Mouse (Mus musculus): Measurements from ENCODE around the gene Lin7a. TPM values are rescaled to one million over a fixed set of nuclear protein-coding genes. Genes with fewer than 3 reads are reported as not detected.

The Lin7a gene
- total and polyA plus RNA-seq, 3 experiments = not detected

DNA sequence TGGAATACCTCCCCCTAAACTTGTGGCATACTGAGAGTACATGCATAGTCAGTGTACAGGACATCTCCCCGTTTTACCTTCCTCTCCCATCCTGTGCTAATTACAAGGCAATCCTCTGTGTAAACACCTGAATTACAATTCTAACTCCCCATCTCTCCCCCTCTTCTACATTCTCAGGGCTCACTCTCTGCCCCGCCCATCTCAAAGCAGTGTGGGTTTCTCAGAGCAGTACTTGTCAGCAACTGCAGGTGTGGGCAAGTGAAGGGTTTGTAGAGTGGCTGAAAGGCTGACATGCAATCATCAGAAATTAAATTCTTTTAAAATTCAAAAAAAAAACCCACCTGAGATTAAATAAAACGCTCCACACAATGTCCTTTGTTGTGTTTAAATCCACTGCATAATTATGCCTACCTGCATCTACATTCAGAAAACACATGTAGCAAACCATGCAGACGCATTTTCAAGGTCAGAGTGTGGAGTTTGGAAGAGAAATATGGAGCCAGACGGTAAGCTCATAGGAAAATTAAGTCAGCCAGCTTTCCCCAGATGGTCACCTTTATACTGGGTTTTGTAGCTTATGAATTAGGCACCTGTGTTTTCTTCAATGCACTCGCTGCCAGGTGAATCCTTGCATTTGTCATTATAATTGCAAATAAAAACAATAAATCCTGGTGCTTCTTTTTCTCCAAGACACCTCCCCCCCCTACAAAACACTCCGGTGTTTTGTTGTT is 22.6 kb downstream of the Lin7a start:
- in situ Hi-C loops (cut with MboI; ENCODE audit: low pct_ligation_motif_present, low pct_unique_long_range_greater_than_20kb, low sequenced_read_pairs) (no loop called here), dilution Hi-C loops (cut with MboI; ENCODE audit: extremely low pct_ligation_motif_present, extremely low pct_unique_long_range_greater_than_20kb, low sequenced_read_pairs) (no loop called here)
- Histone ChIP-seq H3K27ac (ENCODE audit: insufficient read depth, low read depth) (no peak overlapping the region), H3K4me3 (replicated peaks in 1 of 3; ENCODE audit: low read depth in 2 of 3, low read length in 2 of 3, poor library complexity in 1 of 3) (no peak overlapping the region), H3K4me1 (ENCODE audit: control insufficient read depth in 1 of 2, insufficient read depth in 2 of 2) (no peaks in the 10 kb centered on the region), H3K4me2 (ENCODE audit: insufficient read depth, low read depth, poor library complexity, severe bottlenecking) (no peak overlapping the region), H3K9ac (ENCODE audit: insufficient read depth, low read depth) (no peak overlapping the region), H3K27me3 (replicated peaks) (no peaks in the 10 kb centered on the region), H3K9me3 (replicated peaks; ENCODE audit: low read length) (peaks cover 27% of the 10 kb centered on the region), H3K79me2 (replicated peaks; ENCODE audit: control insufficient read depth, extremely low read depth, insufficient read depth, poor library complexity, severe bottlenecking) (no peaks in the 10 kb centered on the region), H3K36me3 (replicated peaks in 1 of 2; ENCODE audit: control insufficient read depth in 1 of 2, insufficient read depth in 1 of 2, low read length in 1 of 2) (no peaks in the 10 kb centered on the region)
- DNase-seq (ENCODE audit: extremely low read depth) = no peak
- TF ChIP-seq CTCF (conservative IDR thresholded peaks at IDR 0.05 in 1 of 2, IDR thresholded peaks at IDR 0.05 in 1 of 2; ENCODE audit: low read depth in 2 of 2, low read length in 2 of 2) (no peak), USF2 (conservative IDR thresholded peaks at IDR 0.05; ENCODE audit: low read depth, low read length) (no peak), GABPA (IDR thresholded peaks at IDR 0.05; ENCODE audit: insufficient replicate concordance, low read depth, low read length) (no peak), ELF1 (IDR thresholded peaks at IDR 0.05; ENCODE audit: low read depth, low read length) (no peak), NRF1 (IDR thresholded peaks at IDR 0.05; ENCODE audit: low read depth, low read length) (no peak), NELFE (IDR thresholded peaks at IDR 0.05; ENCODE audit: low read depth, low read length) (no peak), BHLHE40 (IDR thresholded peaks at IDR 0.05; ENCODE audit: low read depth, low read length) (no peak), MEF2A (IDR thresholded peaks at IDR 0.05; ENCODE audit: borderline replicate concordance, low read depth, low read length) (no peak), MAFK (IDR thresholded peaks at IDR 0.05; ENCODE audit: insufficient replicate concordance, low read length) (no peak), MAZ (IDR thresholded peaks at IDR 0.05; ENCODE audit: low read depth, low read length) (no peak), JUND (conservative IDR thresholded peaks at IDR 0.05; ENCODE audit: low read depth, low read length) (no peak), CHD2 (IDR thresholded peaks at IDR 0.05; ENCODE audit: low read length) (no peak), UBTF (IDR thresholded peaks at IDR 0.05; ENCODE audit: low read depth, low read length) (no peak), JUN (IDR thresholded peaks at IDR 0.05; ENCODE audit: insufficient read depth, low read depth, low read length) (no peak), KAT2A (IDR thresholded peaks at IDR 0.05; ENCODE audit: insufficient replicate concordance, low read length) (no peak), TCF12 (IDR thresholded peaks at IDR 0.05; ENCODE audit: low read depth, low read length) (no peak), PAX5 (IDR thresholded peaks at IDR 0.05; ENCODE audit: low read length) (no peak), MXI1 (IDR thresholded peaks at IDR 0.05; ENCODE audit: low read depth, low read length) (no peak), MAX (IDR thresholded peaks at IDR 0.05; ENCODE audit: low read length) (no peak)

GRCm38 (mm10) chr10:107300587-107301248 is 29.2 kb downstream of the Lin7a start:
- H3K27me3 ChIP-seq (replicated peaks) = no peaks in the 10 kb centered on the region

More at GRCm38 (mm10) chr10:107300587-107301248, 29.2 kb downstream of the Lin7a start:
- Histone ChIP-seq H3K9ac (ENCODE audit: insufficient read depth, low read depth) (no peak overlapping the region), H3K4me2 (ENCODE audit: insufficient read depth, low read depth, poor library complexity, severe bottlenecking) (no peak overlapping the region), H3K4me1 (ENCODE audit: control insufficient read depth in 1 of 2, insufficient read depth in 2 of 2) (no peaks in the 10 kb centered on the region), H3K9me3 (replicated peaks; ENCODE audit: low read length) (peaks cover 23% of the 10 kb centered on the region), H3K36me3 (replicated peaks in 1 of 2; ENCODE audit: control insufficient read depth in 1 of 2, insufficient read depth in 1 of 2, low read length in 1 of 2) (no peaks in the 10 kb centered on the region), H3K79me2 (replicated peaks; ENCODE audit: control insufficient read depth, extremely low read depth, insufficient read depth, poor library complexity, severe bottlenecking) (no peaks in the 10 kb centered on the region), H3K4me3 (replicated peaks in 1 of 3; ENCODE audit: low read depth in 2 of 3, low read length in 2 of 3, poor library complexity in 1 of 3) (no peak overlapping the region), H3K27ac (ENCODE audit: insufficient read depth, low read depth) (no peak overlapping the region)
- dilution Hi-C loops (cut with MboI; ENCODE audit: extremely low pct_ligation_motif_present, extremely low pct_unique_long_range_greater_than_20kb, low sequenced_read_pairs) (no loop called here), in situ Hi-C loops (cut with MboI; ENCODE audit: low pct_ligation_motif_present, low pct_unique_long_range_greater_than_20kb, low sequenced_read_pairs) (no loop called here)
- DNase-seq (ENCODE audit: extremely low read depth) = no peak
- TF ChIP-seq RAD21 (IDR thresholded peaks at IDR 0.05; ENCODE audit: low read depth, low read length) (no peak), ZMIZ1 (IDR thresholded peaks at IDR 0.05; ENCODE audit: low read depth, low read length) (no peak), POLR2AphosphoS2 (IDR thresholded peaks at IDR 0.05; ENCODE audit: low read depth, low read length) (no peak), USF2 (conservative IDR thresholded peaks at IDR 0.05; ENCODE audit: low read depth, low read length) (no peak), CTCF (conservative IDR thresholded peaks at IDR 0.05 in 1 of 2, IDR thresholded peaks at IDR 0.05 in 1 of 2; ENCODE audit: low read depth in 2 of 2, low read length in 2 of 2) (no peak), NELFE (IDR thresholded peaks at IDR 0.05; ENCODE audit: low read depth, low read length) (no peak), CHD1 (IDR thresholded peaks at IDR 0.05; ENCODE audit: low read depth, low read length) (no peak), PAX5 (IDR thresholded peaks at IDR 0.05; ENCODE audit: low read length) (no peak), TBP (conservative IDR thresholded peaks at IDR 0.05; ENCODE audit: low read depth, low read length) (no peak), RCOR1 (conservative IDR thresholded peaks at IDR 0.05; ENCODE audit: low read depth, low read length) (no peak), MXI1 (IDR thresholded peaks at IDR 0.05; ENCODE audit: low read depth, low read length) (no peak), TCF12 (IDR thresholded peaks at IDR 0.05; ENCODE audit: low read depth, low read length) (no peak), MEF2A (IDR thresholded peaks at IDR 0.05; ENCODE audit: borderline replicate concordance, low read depth, low read length) (no peak), ELF1 (IDR thresholded peaks at IDR 0.05; ENCODE audit: low read depth, low read length) (no peak), ZKSCAN1 (IDR thresholded peaks at IDR 0.05; ENCODE audit: borderline replicate concordance, low read depth, low read length) (no peak)
